Mouse (Mus musculus): ENCODE measurements around the gene Capza3.

- no peak for TF ChIP-seq HCFC1 (IDR thresholded peaks at IDR 0.05; ENCODE audit: borderline replicate concordance, insufficient read depth, low read length)
- no peak for TF ChIP-seq MAFK (IDR thresholded peaks at IDR 0.05; ENCODE audit: insufficient read depth, low read depth, low read length)
- TF ChIP-seq ZNF384 (IDR thresholded peaks at IDR 0.05; ENCODE audit: low read depth, low read length), result no peak
- TF ChIP-seq ZC3H11A (IDR thresholded peaks at IDR 0.05; ENCODE audit: borderline replicate concordance, low read depth, low read length), result no peak
Measured at GRCm38 (mm10) chr6:140051476-140051875, 10.4 kb downstream of the Capza3 start.

All from ES-E14 (cell line).